Mouse (Mus musculus) kidney, adult 2 months (tissue): ENCODE measurements around the gene 1110008L16Rik.

Source experiments
- CTCF ChIP-seq: fragments of 200-500 bp; conservative IDR thresholded peaks from 2 replicates; pipeline ENCODE4 v1.5.1; 2011; ENCODE audit warnings: low read depth, mild to moderate bottlenecking, control low read depth, low read length, moderate library complexity, mixed read lengths; ENCODE audit not compliant: insufficient read depth, insufficient read length
- POLR2A ChIP-seq: fragments of 200-500 bp; IDR thresholded peaks from one replicate; pipeline ENCODE4 v1.6.1; 2011; ENCODE audit warnings: low read depth, low read length, control low read depth

DNA sequence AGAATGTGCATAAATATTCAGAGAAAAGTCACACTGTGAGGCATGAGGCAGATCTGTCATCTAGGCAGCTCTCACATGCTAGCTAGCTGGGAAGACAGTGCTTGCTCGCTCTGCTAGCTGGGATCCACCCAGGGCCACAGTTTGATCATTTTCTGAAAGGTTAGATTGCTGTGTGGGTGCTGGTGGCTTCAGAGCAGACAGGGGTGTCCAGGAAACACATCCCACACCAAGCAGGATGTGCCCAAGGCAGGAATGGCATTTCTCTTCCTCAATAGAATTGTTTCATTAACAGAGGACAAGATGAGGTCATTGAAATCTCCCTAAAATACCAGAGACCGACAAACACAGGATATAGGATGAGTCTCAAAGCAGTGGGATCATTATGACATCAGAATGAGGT, 65.7 kb downstream of the 1110008L16Rik start:
- TF ChIP-seq CTCF (no peak), POLR2A (no peak)
